Mouse (Mus musculus): ENCODE measurements around the gene B3galt4. TPM values are rescaled to one million over a fixed set of nuclear protein-coding genes. Genes with fewer than 3 reads are reported as not detected.
A peak's percentile ranks its signal among the peaks of the same experiment; 100 is the strongest.

Gene B3galt4
- total and polyA plus RNA-seq, 3 experiments: 2.2 to 2.9 TPM; not detected in 1

- TF ChIP-seq E2F4 (IDR thresholded peaks at IDR 0.05; ENCODE audit: borderline replicate concordance, low read depth, low read length) (no peak), ELF1 (IDR thresholded peaks at IDR 0.05; ENCODE audit: low read depth, low read length) (peak; percentile 81), HCFC1 (IDR thresholded peaks at IDR 0.05; ENCODE audit: low read depth, low read length) (peak; percentile 94), GABPA (IDR thresholded peaks at IDR 0.05; ENCODE audit: low read depth, low read length) (no peak), POLR2A (IDR thresholded peaks at IDR 0.05; ENCODE audit: control insufficient read depth in 1 of 2, insufficient read depth in 1 of 2, low read depth in 1 of 2, low read length in 2 of 2, poor library complexity in 1 of 2) (peak; percentile 61 to 82), NRF1 (IDR thresholded peaks at IDR 0.05; ENCODE audit: insufficient read depth, low read depth, low read length, poor library complexity, severe bottlenecking) (no peak), UBTF (IDR thresholded peaks at IDR 0.05; ENCODE audit: borderline replicate concordance, insufficient read depth, low read depth, low read length) (no peak), GATA1 (IDR thresholded peaks at IDR 0.05; ENCODE audit: low read depth, low read length) (no peak), ZNF384 (IDR thresholded peaks at IDR 0.05; ENCODE audit: low read depth, low read length) (no peak)
Observed at GRCm38 (mm10) chr17:33929371-33930279, 21.7 kb downstream of the B3galt4 start, which contains the start of gene Rgl2 (continued).

- Histone ChIP-seq H3K9ac (ENCODE audit: control insufficient read depth, low read depth, low read length, poor library complexity, severe bottlenecking) (peak overlapping the region; percentile 75), H3K9me3 (replicated peaks; ENCODE audit: insufficient read depth, low read length) (no peaks in the 10 kb centered on the region), H3K27me3 (ENCODE audit: control insufficient read depth in 1 of 2, insufficient read depth in 2 of 2, low read length in 2 of 2) (no peaks in the 10 kb centered on the region), H3K79me2 (ENCODE audit: control insufficient read depth, insufficient read depth, low read length, poor library complexity) (peaks cover 24% of the 10 kb centered on the region), H3K27ac (ENCODE audit: control insufficient read depth, low read depth, low read length) (peak overlapping the region; percentile 56), H3K4me1 (ENCODE audit: control insufficient read depth in 1 of 2, insufficient read depth in 2 of 2, low read length in 2 of 2) (peaks cover 2 to 24% of the 10 kb centered on the region in 2 experiments), H3K4me3 (ENCODE audit: control insufficient read depth in 1 of 2, insufficient read depth in 1 of 2, low read depth in 2 of 2, low read length in 2 of 2) (peak overlapping the region; percentile 74 to 78), H3K36me3 (ENCODE audit: control insufficient read depth in 1 of 2, insufficient read depth in 2 of 2, low read length in 2 of 2) (peaks cover 0 to 8% of the 10 kb centered on the region in 2 experiments; a peak in 2 of 4 replicates)
- no peak for DNase-seq (ENCODE audit: low read depth, low spot score)
- TF ChIP-seq USF2 (IDR thresholded peaks at IDR 0.05; ENCODE audit: borderline replicate concordance in 1 of 2, insufficient read depth in 1 of 2, low read depth in 1 of 2, low read length in 2 of 2) (no peak), ZMIZ1 (IDR thresholded peaks at IDR 0.05; ENCODE audit: low read depth, low read length) (0 out of 2 replicates have a peak, but pooled peaks have one; percentile 7), HCFC1 (IDR thresholded peaks at IDR 0.05; ENCODE audit: low read depth, low read length) (no peak)
Observed at GRCm38 (mm10) chr17:33928251-33928947, 22.9 kb downstream of the B3galt4 start.

- no peak overlapping the region for H3K27ac ChIP-seq (ENCODE audit: control insufficient read depth, low read depth, low read length)
- H3K27me3 ChIP-seq (ENCODE audit: control insufficient read depth in 1 of 2, insufficient read depth in 2 of 2, low read length in 2 of 2): no peaks in the 10 kb centered on the region
- DNase-seq (ENCODE audit: low read depth, low spot score): no peak
- peaks cover 24% of the 10 kb centered on the region for H3K79me2 ChIP-seq (ENCODE audit: control insufficient read depth, insufficient read depth, low read length, poor library complexity)
- H3K36me3 ChIP-seq (ENCODE audit: control insufficient read depth in 1 of 2, insufficient read depth in 2 of 2, low read length in 2 of 2): peaks cover 0 to 8% of the 10 kb centered on the region in 2 experiments; a peak in 2 of 4 replicates
- no peak overlapping the region for H3K9ac ChIP-seq (ENCODE audit: control insufficient read depth, low read depth, low read length, poor library complexity, severe bottlenecking)
- TF ChIP-seq RAD21 (IDR thresholded peaks at IDR 0.05; ENCODE audit: low read depth, low read length) (peak; percentile 36), CTCF (IDR thresholded peaks at IDR 0.05 in 2 of 3, conservative IDR thresholded peaks at IDR 0.05 in 1 of 3; ENCODE audit: control insufficient read depth in 1 of 3, insufficient read depth in 1 of 3, low read depth in 2 of 3, low read length in 3 of 3, poor library complexity in 1 of 3, severe bottlenecking in 1 of 3) (peak; percentile 26 to 51 (median 50); a peak in 5 of 6 replicates), SMC3 (IDR thresholded peaks at IDR 0.05; ENCODE audit: low read depth, low read length) (0 out of 2 replicates have a peak, but pooled peaks have one; percentile 25), POLR2A (IDR thresholded peaks at IDR 0.05; ENCODE audit: control insufficient read depth in 1 of 2, insufficient read depth in 1 of 2, low read depth in 1 of 2, low read length in 2 of 2, poor library complexity in 1 of 2) (peak in 1 of 2 experiments; percentile 23; a peak in 1 of 4 replicates), EP300 (IDR thresholded peaks at IDR 0.05; ENCODE audit: low read depth in 1 of 2, low read length in 2 of 2) (no peak)
- peaks cover 2 to 25% of the 10 kb centered on the region in 2 experiments for H3K4me1 ChIP-seq (ENCODE audit: control insufficient read depth in 1 of 2, insufficient read depth in 2 of 2, low read length in 2 of 2)
- no peak overlapping the region for H3K4me3 ChIP-seq (ENCODE audit: control insufficient read depth in 1 of 2, insufficient read depth in 1 of 2, low read depth in 2 of 2, low read length in 2 of 2)
- no peaks in the 10 kb centered on the region for H3K9me3 ChIP-seq (replicated peaks; ENCODE audit: insufficient read depth, low read length)
Observed at GRCm38 (mm10) chr17:33926207-33926932, 24.9 kb downstream of the B3galt4 start.
